Mouse (Mus musculus): ENCODE data around the gene Tbl1x. TPM values are rescaled to one million over a fixed set of nuclear protein-coding genes. Genes with fewer than 3 reads are reported as not detected.
"Not testable (repeated sequence)": the region's sequence is repeated elsewhere in the genome, so short reads cannot be mapped to it uniquely, and the experiment has no call there.

The Tbl1x gene
- total RNA-seq, 2 experiments from 2014 or later = 51.2 to 51.3 TPM

- DNase-seq (ENCODE audit: low spot score in 2 of 2) = not testable (repeated sequence)
These were observed 29.0 kb downstream of the Tbl1x start for GRCm38 (mm10) chrX:77539770-77540169.

GRCm38 (mm10) chrX:77544003-77544402 lies 33.2 kb downstream of the Tbl1x start:
- DNase-seq (ENCODE audit: low spot score in 2 of 2) = no peak

GRCm38 (mm10) chrX:77544550-77544949 lies 33.7 kb downstream of the Tbl1x start:
- DNase-seq (ENCODE audit: low spot score in 2 of 2) = no peak

GRCm38 (mm10) chrX:77545362-77546078 lies 34.7 kb downstream of the Tbl1x start:
- DNase-seq (ENCODE audit: low spot score in 2 of 2) = no peak

- DNase-seq (ENCODE audit: low spot score in 2 of 2) = no peak
These were observed 35.6 kb downstream of the Tbl1x start for GRCm38 (mm10) chrX:77546448-77546847.

- no peak for DNase-seq (ENCODE audit: low spot score in 2 of 2)
These were observed 38.1 kb downstream of the Tbl1x start for GRCm38 (mm10) chrX:77548951-77549350.

GRCm38 (mm10) chrX:77550388-77550787 lies 39.6 kb downstream of the Tbl1x start:
- DNase-seq (ENCODE audit: low spot score in 2 of 2) = no peak

GRCm38 (mm10) chrX:77551306-77551705 lies 40.5 kb downstream of the Tbl1x start:
- DNase-seq (ENCODE audit: low spot score in 2 of 2) = no peak

- no peak for DNase-seq (ENCODE audit: low spot score in 2 of 2)
These were observed 41.3 kb downstream of the Tbl1x start for GRCm38 (mm10) chrX:77552088-77552487.

GRCm38 (mm10) chrX:77555985-77556384 lies 45.2 kb downstream of the Tbl1x start:
- no peak for DNase-seq (ENCODE audit: low spot score in 2 of 2)

GRCm38 (mm10) chrX:77559199-77559881 lies 48.5 kb downstream of the Tbl1x start:
- DNase-seq (ENCODE audit: low spot score in 2 of 2) = no peak

GRCm38 (mm10) chrX:77563616-77564015 lies 52.8 kb downstream of the Tbl1x start:
- DNase-seq (ENCODE audit: low spot score in 2 of 2) = peak in 1 of 2 experiments; percentile 12

- no peak for DNase-seq (ENCODE audit: low spot score in 2 of 2)
These were observed 55.9 kb downstream of the Tbl1x start for GRCm38 (mm10) chrX:77566739-77567138.

GRCm38 (mm10) chrX:77568013-77568412 lies 57.2 kb downstream of the Tbl1x start:
- DNase-seq (ENCODE audit: low spot score in 2 of 2) = no peak

GRCm38 (mm10) chrX:77573743-77574142 lies 62.9 kb downstream of the Tbl1x start:
- DNase-seq (ENCODE audit: low spot score in 2 of 2) = no peak

GRCm38 (mm10) chrX:77577108-77577507 lies 66.3 kb downstream of the Tbl1x start:
- DNase-seq (ENCODE audit: low spot score in 2 of 2) = peak; percentile 15 to 22

- DNase-seq (ENCODE audit: low spot score in 2 of 2) = no peak
These were observed 67.4 kb downstream of the Tbl1x start for GRCm38 (mm10) chrX:77578172-77578571.

GRCm38 (mm10) chrX:77579964-77580363 lies 69.2 kb downstream of the Tbl1x start:
- no peak for DNase-seq (ENCODE audit: low spot score in 2 of 2)

GRCm38 (mm10) chrX:77585974-77586373 lies 75.2 kb downstream of the Tbl1x start:
- DNase-seq (ENCODE audit: low spot score in 2 of 2) = no peak

- no peak for DNase-seq (ENCODE audit: low spot score in 2 of 2)
These were observed 83.9 kb downstream of the Tbl1x start for GRCm38 (mm10) chrX:77594670-77595224.

GRCm38 (mm10) chrX:77597674-77598073 lies 86.9 kb downstream of the Tbl1x start:
- DNase-seq (ENCODE audit: low spot score in 2 of 2) = peak; percentile 53 to 58

- DNase-seq (ENCODE audit: low spot score in 2 of 2) = no peak
These were observed 87.9 kb downstream of the Tbl1x start for GRCm38 (mm10) chrX:77598736-77599135.

Measured in left cerebral cortex, adult 18-20 months (tissue).